Mouse (Mus musculus): ENCODE data around the gene Wfs1. TPM values are rescaled to one million over a fixed set of nuclear protein-coding genes. Genes with fewer than 3 reads are reported as not detected.
"Not testable (repeated sequence)": the region's sequence is repeated elsewhere in the genome, so short reads cannot be mapped to it uniquely, and the experiment has no call there.

The Wfs1 gene
- polyA plus RNA-seq, 3 experiments from 2014 or later: 0.68 to 1.5 (median 1.2) TPM

- no peak for ATAC-seq
These were observed 2.4 kb downstream of the Wfs1 start for GRCm38 (mm10) chr5:36986617-36987016.

- ATAC-seq: no peak
These were observed 6.7 kb downstream of the Wfs1 start for GRCm38 (mm10) chr5:36982271-36982670.

- no peak for ATAC-seq
These were observed 9.4 kb downstream of the Wfs1 start for GRCm38 (mm10) chr5:36979631-36980030.

GRCm38 (mm10) chr5:36979001-36979400 is 10.0 kb downstream of the Wfs1 start:
- no peak for ATAC-seq

GRCm38 (mm10) chr5:36977809-36978208 is 11.2 kb downstream of the Wfs1 start:
- no peak for ATAC-seq

GRCm38 (mm10) chr5:36975336-36975735 is 13.7 kb downstream of the Wfs1 start:
- no peak for ATAC-seq

- ATAC-seq: no peak
These were observed 17.4 kb downstream of the Wfs1 start for GRCm38 (mm10) chr5:36971587-36971986.

GRCm38 (mm10) chr5:36960501-36960900 is 28.5 kb downstream of the Wfs1 start:
- ATAC-seq: no peak

- peak; percentile 43 for ATAC-seq
These were observed 30.2 kb downstream of the Wfs1 start for GRCm38 (mm10) chr5:36958837-36959236.

GRCm38 (mm10) chr5:36955366-36955765 is 33.6 kb downstream of the Wfs1 start:
- no peak for ATAC-seq

- ATAC-seq: no peak
These were observed 36.7 kb downstream of the Wfs1 start for GRCm38 (mm10) chr5:36952311-36952710.

- ATAC-seq: no peak
These were observed 38.1 kb downstream of the Wfs1 start for GRCm38 (mm10) chr5:36950871-36951270.

- ATAC-seq: peak; percentile 41
These were observed 40.2 kb downstream of the Wfs1 start for GRCm38 (mm10) chr5:36948831-36949230.

- no peak for ATAC-seq
These were observed 42.6 kb downstream of the Wfs1 start for GRCm38 (mm10) chr5:36946445-36946844.

- no peak for ATAC-seq
These were observed 43.3 kb downstream of the Wfs1 start for GRCm38 (mm10) chr5:36945713-36946112.

- no peak for ATAC-seq
These were observed 43.8 kb downstream of the Wfs1 start for GRCm38 (mm10) chr5:36945102-36945701.

GRCm38 (mm10) chr5:36944552-36944951 is 44.5 kb downstream of the Wfs1 start:
- no peak for ATAC-seq

- ATAC-seq: no peak
These were observed 46.6 kb downstream of the Wfs1 start for GRCm38 (mm10) chr5:36942446-36942845.

GRCm38 (mm10) chr5:36938991-36939390 is 50.0 kb downstream of the Wfs1 start:
- ATAC-seq: not testable (repeated sequence)

- ATAC-seq: no peak
These were observed 51.0 kb downstream of the Wfs1 start for GRCm38 (mm10) chr5:36938021-36938420.

GRCm38 (mm10) chr5:36936548-36936947 is 52.5 kb downstream of the Wfs1 start:
- ATAC-seq: no peak

- no peak for ATAC-seq
These were observed 53.2 kb downstream of the Wfs1 start for GRCm38 (mm10) chr5:36935486-36936473.

GRCm38 (mm10) chr5:36933383-36933782 is 55.6 kb downstream of the Wfs1 start:
- no peak for ATAC-seq

GRCm38 (mm10) chr5:36929376-36929775 is 59.6 kb downstream of the Wfs1 start:
- no peak for ATAC-seq

Measured in inflammation-experienced regulatory T-cells, adult 6 months (primary cell).